Mouse (Mus musculus) T-cell, adult 2 months (primary cell): ENCODE results near the gene Nlgn1.
"Not testable (repeated sequence)": the region's sequence is repeated elsewhere in the genome, so short reads cannot be mapped to it uniquely, and the experiment has no call there.

Experiments used
- DNase-seq: peaks from one replicate; pipeline ENCODE4 v3.0.0; 2022; ENCODE audit warnings: low spot score

The Nlgn1 gene

DNA sequence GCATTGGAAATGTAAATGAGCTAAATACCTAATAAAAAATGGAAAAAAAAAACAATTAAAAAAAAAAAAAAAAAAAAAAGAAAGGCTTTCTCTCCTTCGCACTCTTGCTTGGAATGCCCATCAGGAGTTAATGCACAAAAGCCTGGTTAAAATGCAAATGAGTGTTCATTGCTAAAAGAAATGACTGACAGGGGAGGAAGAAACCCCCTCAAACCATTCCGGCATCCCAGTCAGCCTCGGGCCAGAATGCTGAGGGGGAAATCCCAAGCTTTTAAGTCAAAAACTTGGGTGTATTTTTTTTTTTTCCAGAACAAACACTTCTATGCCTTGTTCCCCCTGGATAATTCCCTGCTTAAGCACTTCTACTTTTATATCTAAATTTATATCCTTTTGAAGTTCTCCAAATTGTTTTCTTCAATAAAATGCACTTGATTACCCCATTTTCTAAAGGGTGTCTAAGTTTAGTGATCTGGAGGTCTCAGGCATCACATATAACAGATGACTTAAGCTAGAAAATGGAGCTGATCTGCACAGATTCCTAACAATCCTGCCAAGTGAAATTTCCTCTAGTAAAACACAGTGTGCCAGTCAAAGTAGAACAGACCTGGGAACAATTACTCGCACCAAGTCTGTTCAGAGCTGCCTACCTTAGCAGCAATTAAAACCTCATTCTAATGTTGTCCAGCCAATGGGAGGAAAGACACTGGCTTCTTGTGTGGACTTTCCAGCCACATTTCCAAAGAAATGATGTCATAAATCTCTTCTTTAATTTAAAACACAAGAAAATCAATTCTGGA, 686.2 kb downstream of the Nlgn1 start:
- DNase-seq = no peak

DNA sequence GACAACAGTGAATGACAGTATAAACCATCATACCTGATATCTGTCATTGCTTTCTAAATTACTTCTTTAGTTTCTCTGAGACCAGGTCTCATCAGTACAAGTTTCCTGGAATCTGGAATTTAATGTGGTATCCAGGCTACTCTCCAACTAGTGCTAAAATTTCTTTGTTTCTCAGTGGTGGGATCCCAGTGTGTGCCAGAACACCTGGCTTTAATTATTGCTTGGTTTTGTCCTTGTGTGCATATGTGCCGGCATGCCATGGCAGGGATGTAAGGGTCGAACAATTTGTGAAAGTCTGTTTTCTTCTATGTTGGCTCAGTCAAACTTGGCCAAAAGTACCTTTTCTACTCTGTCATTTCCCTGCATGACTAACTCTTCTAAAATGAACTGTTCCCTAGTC, 703.1 kb downstream of the Nlgn1 start:
- DNase-seq = no peak

DNA sequence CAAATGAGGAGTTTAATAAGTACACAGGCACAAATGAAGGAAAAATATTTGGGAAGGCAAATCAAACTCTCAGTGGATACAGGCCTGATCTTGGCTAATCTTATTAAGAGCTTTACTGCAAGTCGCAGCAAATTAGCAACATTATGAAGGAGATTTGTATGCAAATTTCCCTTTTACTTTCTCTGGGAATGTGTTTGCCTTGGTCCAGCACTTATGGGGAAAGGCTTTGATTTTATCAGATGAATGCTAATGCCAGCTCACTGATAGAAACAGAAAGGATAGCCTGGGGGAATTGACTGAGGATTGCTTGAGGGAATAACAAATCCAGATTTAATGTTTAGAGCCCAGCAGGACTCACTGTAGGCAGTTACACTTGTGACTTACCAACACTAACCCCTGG, 725.7 kb downstream of the Nlgn1 start:
- DNase-seq = no peak

DNA sequence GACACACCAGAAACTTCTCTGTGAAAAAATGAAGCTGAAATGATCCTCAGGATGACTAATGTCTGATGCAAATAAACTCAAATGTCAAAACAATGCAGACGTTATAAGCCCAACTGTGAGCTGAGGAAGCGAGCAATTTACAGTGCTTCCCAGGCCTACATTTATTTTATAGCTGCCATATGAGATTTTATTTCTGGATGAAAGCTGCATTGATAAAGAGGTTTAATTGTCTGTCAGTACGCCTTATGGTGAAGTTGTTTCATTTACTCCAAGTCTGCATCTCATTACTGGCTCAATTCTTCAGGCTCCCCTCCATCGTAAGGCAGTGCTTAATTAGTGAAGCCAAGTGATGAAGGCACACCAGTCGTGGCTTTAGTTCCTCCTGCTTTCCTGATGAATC, 734.7 kb downstream of the Nlgn1 start:
- DNase-seq = no peak

DNA sequence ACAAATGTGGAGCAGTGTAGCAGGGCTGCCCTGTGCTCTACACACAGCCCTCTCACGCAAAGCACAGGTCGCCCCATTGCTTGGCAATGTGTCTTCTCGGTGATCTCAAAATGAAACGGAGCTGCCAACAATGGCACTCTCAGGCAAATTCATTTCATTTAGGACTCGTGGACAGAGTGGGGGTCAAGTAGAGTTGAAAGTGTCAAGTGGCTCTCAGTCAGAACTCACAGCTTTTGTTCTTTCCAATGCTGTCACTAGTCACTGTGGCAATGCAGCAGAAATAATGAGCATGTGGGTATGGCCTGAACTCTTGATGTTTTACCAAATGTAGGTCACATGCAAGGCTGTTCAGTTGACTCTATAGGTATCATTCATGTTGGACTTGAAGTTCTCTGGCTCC, 756.7 kb downstream of the Nlgn1 start:
- DNase-seq = no peak

DNA sequence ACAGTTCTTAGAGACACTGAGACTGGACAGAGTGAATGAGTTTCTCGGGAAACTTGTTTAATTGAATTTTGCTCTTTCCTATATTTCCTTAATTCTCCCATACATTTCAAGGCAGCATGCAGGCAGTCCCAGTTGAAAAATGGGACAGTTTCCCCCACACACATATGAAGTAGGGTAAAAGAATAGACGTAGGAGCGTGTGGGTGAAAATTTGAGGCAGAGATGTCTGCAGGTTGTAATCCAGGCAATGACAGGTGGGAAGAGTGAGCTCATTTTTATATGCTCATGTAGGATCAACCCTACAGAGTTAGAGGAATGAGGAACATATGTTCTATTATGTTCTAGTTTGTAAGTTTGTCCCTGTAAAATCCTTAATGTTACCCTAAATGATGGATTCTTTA, 757.4 kb downstream of the Nlgn1 start:
- no peak for DNase-seq

DNA sequence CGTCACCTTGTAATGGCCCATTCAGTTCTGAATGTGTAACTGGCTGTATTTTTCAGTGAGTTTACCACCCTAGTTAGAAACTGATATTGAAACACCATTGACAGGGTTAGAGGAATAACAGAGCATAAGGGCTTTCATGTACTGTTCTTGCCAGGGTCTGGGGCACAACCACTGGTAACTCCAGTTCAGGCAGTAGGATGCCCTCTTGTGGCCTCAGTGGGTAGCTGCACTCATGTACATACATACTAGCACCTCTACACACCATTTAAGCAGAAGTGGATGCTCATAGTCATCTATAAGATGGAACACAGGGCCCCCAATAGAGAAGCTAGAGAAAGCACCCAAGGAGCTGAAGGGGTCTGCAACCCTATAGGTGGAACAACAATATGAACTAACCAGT, 773.7 kb downstream of the Nlgn1 start:
- DNase-seq = not testable (repeated sequence)

DNA sequence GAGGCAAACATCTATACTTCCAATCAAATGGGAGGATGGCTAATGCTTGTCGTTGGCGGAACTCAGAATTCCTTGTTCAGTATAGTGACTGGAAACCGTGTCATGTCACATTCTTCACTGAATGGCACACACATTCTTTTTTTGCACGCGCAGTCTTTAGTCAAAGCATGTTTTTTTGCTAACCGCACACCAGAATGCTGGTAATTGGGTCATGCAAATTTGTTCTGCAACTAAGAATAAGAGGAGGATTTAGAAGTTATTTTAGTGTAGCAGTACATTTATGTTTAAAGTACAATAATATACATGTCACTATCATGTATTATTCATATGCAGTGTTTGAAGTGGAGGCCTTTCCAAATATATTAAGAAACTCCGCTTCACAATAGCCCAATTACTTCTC, 783.2 kb downstream of the Nlgn1 start:
- not testable (repeated sequence) for DNase-seq

DNA sequence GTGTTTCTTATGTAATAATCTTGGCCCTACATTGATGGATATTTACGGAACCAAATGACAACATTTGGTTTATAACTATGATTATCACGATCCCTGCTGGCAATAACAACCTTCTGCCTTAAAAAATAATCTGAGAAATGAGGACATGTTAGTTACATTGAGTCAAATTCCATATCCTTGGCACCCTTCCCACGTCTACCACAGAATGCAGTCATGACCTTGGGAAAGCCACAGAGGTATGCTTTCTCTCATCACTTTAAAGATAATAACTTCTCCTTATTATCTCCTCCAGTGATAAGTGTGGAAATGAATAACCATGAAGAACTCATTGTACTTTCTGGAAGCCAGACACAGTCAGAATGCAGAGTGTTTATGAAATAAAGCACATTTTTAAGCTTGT, 808.0 kb downstream of the Nlgn1 start:
- not testable (repeated sequence) for DNase-seq

DNA sequence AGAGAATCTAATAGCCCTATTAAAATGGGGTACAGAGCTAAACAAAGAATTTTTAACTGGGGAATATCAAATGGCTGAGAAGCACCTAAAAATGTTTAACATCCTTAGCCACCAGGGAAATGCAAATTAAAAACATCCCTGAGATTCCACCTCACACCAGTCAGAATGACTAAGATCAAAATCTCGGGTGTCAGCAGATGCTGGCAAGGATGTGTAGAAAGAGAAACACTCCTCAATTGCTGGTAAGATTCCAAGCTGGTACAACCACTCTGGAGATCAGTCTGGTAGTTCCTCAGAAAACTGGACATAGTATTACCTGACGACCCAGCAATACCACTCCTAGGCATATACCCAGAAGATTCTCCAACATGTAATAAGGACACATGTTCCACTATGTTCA, 869.2 kb downstream of the Nlgn1 start:
- DNase-seq = no peak

DNA sequence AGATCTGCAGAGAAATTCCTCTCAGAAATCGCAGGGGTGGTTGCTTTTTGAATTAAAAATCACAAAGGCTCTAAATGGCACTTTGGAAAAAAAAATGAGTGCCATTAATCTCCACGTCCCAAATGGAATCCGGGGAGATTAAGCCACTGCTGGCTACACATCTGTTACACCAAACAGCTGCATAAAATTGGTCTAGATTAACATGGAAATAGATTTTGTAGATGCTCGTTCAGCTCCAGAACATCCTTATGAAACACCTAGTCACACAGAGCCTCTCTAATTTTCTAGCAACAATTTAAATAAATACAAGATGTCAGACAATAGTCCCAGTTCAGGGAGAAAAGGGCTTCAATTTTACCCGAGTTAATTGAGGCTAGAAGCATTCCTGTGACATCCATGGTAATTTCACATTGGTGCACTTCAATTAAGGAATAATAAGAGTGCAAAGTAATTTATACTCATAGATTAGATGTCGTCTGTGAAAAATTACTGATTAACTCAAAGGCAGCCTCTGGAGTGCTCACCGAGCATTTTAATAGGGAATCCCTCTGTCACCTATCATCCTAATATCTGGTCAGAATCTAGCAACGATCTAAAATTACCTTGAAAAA, 875.9 kb downstream of the Nlgn1 start:
- no peak for DNase-seq

DNA sequence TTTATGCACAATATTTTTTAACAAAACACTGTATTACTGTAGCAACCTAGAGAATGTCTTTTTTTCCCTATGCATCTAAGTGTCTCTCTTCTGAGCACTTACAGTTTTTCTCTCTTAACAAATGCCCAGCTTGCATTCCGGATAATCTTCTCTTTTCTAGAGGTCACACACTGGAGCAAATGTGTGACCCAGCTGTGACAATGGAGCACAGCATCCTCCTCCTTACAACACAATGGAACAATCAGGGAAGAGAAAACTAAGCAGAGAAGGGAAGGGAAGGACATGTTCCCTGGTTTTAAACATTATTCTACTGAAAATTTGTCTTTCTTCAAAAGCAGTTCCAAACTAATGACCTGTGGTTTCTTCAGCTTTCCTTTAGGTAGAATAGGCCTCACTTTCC, 879.9 kb downstream of the Nlgn1 start:
- no peak for DNase-seq

DNA sequence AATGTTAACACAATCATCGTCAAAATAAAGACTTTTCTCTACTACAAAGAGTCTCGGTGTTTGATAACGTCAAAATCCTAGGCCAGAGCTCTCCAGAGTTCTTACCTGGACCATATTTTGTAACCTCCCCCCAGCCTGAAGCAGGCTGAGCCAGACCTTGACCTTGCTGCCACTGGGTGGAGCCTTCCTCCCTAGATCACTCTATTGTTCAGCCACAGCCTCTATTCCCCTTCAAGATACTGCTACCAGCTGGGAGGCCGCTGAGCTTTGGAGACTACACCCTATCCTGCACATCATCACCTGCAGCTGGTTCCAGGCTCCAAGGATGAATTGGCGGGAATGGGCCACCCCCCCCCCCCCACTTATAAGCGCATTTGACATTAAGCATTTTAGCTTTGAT, 881.8 kb downstream of the Nlgn1 start:
- no peak for DNase-seq

DNA sequence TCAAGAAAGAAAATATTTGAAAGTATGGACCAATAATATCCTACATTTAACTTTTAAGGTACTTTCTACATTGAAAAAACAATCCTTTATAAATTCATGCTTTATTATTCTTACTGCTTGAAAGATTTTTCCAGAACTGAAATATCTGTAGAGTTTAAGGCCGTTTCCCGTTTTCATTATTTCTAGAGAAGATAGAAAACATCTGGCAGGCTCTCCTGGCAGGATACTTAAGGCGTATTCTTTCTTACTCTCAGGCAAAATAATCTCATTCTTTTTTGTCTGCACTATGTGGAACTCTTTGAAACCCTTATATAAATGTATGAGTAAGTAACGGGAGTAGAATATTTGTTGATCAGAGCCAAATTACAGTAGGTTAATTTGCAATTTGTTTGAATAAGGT, 882.9 kb downstream of the Nlgn1 start:
- DNase-seq = no peak

DNA sequence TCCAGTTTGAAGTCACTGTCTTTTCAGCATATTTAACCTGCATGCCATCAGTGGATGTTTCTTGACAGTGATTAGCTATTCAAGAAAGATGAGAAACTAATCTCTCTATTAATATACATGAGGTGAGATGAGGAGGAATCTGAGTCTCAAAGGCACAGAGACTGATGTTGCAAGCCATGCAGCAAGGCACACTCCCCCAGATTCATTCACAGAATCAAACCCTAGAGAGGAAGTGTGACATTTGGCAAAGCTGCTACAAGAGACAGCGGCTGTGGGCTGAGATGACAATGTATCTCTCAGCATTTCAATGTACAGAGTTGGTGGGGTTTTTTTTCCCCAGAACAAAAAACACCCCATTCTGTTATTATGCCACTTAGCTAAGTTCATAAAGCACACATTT, 885.1 kb downstream of the Nlgn1 start:
- no peak for DNase-seq

DNA sequence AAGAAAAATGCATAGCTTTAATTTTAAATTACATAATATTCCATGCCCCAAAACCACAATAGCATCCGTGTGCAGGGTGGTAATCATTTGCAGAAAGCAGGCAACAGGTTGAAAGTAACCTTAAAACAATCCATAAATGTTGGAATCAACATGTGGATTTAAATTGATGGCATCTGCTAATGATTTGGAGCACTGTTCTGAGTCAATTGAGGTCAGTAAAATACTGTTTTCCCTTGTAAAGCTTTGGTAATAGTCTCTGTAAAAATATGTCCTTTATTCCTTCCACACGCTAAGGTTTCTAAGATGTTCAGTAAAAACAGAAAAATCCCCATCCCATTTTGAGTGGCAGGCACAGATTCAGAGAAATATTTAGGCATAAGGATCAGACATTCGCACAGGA, 888.6 kb downstream of the Nlgn1 start:
- no peak for DNase-seq

DNA sequence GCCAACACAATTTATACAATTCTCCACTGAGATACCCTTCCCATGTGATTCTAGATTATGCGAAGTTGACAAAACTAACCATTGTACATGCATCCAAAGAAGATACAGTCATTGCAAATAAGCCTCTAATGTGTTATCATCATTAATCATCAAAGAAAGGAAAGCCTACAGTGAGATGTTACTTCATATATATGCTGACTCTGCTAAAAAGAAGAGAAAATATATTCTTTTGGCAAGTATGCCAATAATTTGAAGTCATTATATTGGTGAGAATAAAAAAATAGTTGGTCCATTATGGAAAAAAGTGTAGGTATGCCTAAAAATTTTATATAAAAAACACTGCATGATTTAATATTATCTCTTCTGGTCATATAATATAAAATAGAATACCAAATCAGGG, 889.6 kb downstream of the Nlgn1 start:
- no peak for DNase-seq

DNA sequence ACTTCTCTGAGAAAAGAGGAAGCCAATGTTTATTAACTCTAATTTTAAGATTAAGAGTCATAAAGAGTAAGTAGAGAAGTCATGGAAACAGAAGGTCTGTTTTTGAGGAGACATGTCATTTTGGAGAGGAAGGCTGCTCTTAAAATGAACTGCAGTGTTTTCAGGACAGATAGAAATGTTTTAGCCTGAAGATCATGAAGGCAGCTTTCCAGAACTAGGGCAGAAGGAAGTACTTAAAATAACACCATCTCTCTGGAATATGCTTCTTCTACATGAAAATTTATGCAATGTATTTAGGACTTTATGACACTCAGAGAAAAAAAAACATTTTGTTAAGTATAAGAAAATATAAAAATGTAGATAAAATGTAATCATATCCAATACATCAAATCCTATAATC, 905.3 kb downstream of the Nlgn1 start:
- DNase-seq = no peak

DNA sequence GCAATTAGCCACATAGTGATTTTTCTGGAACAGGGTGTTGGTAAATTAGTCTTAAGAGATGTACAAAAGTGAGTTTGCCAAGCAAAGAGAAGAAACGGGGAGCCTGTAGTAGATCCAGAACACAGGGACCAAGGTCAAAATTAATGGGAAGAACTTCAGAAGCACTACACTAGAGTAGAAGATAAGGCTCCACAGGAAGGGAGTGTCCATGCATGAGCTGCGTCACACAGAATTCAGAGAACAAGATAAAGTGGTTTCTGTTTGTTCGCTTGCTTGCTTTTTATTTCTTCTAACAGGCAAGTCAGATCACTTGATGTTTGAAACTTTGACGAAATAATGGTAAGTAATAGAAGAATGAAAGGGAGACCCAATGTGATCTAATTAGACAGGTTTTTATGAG, 920.3 kb downstream of the Nlgn1 start:
- DNase-seq = no peak
